Comparison of ENCODE assay signal across 7 mouse cellular contexts in the genomic region with DNA sequence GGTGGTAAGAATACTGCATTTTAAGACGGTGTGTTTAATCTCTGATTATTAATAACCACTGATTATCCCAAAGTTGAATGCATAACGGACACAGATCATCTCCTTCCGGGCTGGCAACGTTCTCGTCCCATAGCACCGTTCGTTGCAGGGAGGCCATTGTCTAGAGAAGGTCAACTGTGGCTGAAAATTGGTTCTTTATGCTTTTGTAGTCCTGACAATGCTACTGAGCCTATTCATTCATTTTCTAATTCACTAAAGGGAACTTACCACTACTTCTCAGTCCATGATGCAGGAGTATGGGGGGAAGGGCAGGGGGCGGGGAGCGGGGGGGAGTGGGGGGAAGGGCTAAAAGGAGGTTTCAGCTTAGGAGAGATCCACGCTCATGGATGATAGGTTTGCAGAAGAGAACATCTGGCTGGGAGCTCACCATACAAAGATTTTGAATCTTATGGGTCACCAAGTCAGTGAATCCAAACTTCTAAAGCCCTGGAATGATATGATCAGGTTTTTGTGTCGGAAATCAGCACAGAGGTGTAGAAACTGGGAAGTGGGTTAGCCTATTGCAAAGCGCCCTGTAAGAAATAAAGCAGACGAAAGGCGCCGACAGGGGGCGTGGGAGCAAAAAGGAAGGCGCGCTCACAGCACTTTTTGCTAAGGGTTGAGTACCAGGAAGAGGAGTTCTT. TPM values are rescaled to one million over a fixed set of nuclear protein-coding genes. Genes with fewer than 3 reads are reported as not detected.
DNase-seq lines count a peak whose midpoint lies in the region; ATAC-seq lines count a peak whose summit lies in the region.

No protein-coding gene starts in this region.

- H3K4me2 ChIP-seq in embryonic facial prominence, embryonic 11.5 days (ENCODE audit: low read depth, low read length): peak overlapping the region; percentile 70
- H3K4me2 ChIP-seq in limb, embryonic 11.5 days (ENCODE audit: low read depth, severe bottlenecking): peak overlapping the region; percentile 60
- peak overlapping the region; percentile 62 for H3K4me2 ChIP-seq in midbrain, embryonic 14.5 days (ENCODE audit: low read length)

- H3K4me3 ChIP-seq in embryonic facial prominence, embryonic 11.5 days (ENCODE audit: low read depth, low read length): peak overlapping the region; percentile 61
- peak overlapping the region; percentile 78 for H3K4me3 ChIP-seq in limb, embryonic 11.5 days (ENCODE audit: low read depth, low read length)
- peak overlapping the region; percentile 79 for H3K4me3 ChIP-seq in midbrain, embryonic 14.5 days (replicated peaks; ENCODE audit: low read depth, low read length)

- no peaks in the 10 kb centered on the region for H3K9me3 ChIP-seq in embryonic facial prominence, embryonic 11.5 days (replicated peaks; ENCODE audit: control insufficient read depth, low read length)
- no peaks in the 10 kb centered on the region for H3K9me3 ChIP-seq in limb, embryonic 11.5 days (ENCODE audit: control insufficient read depth, low read length)
- H3K9me3 ChIP-seq in midbrain, embryonic 14.5 days (ENCODE audit: control insufficient read depth, low read length): no peaks in the 10 kb centered on the region

- ATAC-seq in embryonic facial prominence, embryonic 11.5 days (replicated peaks; ENCODE audit: insufficient number of reproducible peaks, low FRiP score, low TSS enrichment, low read depth): peak; percentile 72
- peak; percentile 41; the same call in 1 of the 2 replicates for ATAC-seq in limb, embryonic 11.5 days (ENCODE audit: insufficient number of reproducible peaks, low FRiP score, low TSS enrichment, low read depth)
- peak; percentile 73 for ATAC-seq in midbrain, embryonic 14.5 days (ENCODE audit: low FRiP score, low TSS enrichment)

- H3K36me3 ChIP-seq in embryonic facial prominence, embryonic 11.5 days (replicated peaks; ENCODE audit: control insufficient read depth, insufficient read depth, low read depth, low read length): no peaks in the 10 kb centered on the region
- peaks cover 2% of the 10 kb centered on the region; the same call in 1 of the 2 replicates for H3K36me3 ChIP-seq in limb, embryonic 11.5 days (ENCODE audit: control insufficient read depth, insufficient read depth, low read length)
- peaks cover 7% of the 10 kb centered on the region; the same call in 1 of the 2 replicates for H3K36me3 ChIP-seq in midbrain, embryonic 14.5 days (ENCODE audit: control insufficient read depth, insufficient read depth, low read length)

- no peak overlapping the region; the same call in 1 of the 2 replicates for H3K27ac ChIP-seq in embryonic facial prominence, embryonic 11.5 days (replicated peaks; ENCODE audit: low read depth, low read length)
- no peak overlapping the region for H3K27ac ChIP-seq in limb, embryonic 11.5 days (replicated peaks; ENCODE audit: low read depth, low read length)
- H3K27ac ChIP-seq in midbrain, embryonic 14.5 days (replicated peaks; ENCODE audit: low read depth, low read length): peak overlapping the region; percentile 62

- WGBS in embryonic facial prominence, embryonic 11.5 days: 1% methylated on average over 18 of the region's 18 CpGs
- whole genome bisulfite sequencing in limb, embryonic 11.5 days: under 1% methylated on average over 18 of the region's 18 CpGs
- WGBS in midbrain, embryonic 14.5 days: 1% methylated on average over 18 of the region's 18 CpGs

- peak overlapping the region; percentile 47 for H3K9ac ChIP-seq in embryonic facial prominence, embryonic 11.5 days (replicated peaks; ENCODE audit: low read length)
- H3K9ac ChIP-seq in limb, embryonic 11.5 days (ENCODE audit: low read length): peak overlapping the region; percentile 43
- peak overlapping the region; percentile 84 for H3K9ac ChIP-seq in midbrain, embryonic 14.5 days (replicated peaks; ENCODE audit: low read length)

- no peaks in the 10 kb centered on the region; the same call in 1 of the 2 replicates for H3K4me1 ChIP-seq in embryonic facial prominence, embryonic 11.5 days (ENCODE audit: control insufficient read depth, insufficient read depth, low read length)
- H3K4me1 ChIP-seq in limb, embryonic 11.5 days (ENCODE audit: control insufficient read depth, insufficient read depth, low read length): 0 out of 2 replicates have a peak, but pooled peaks cover 3% of the 10 kb centered on the region
- H3K4me1 ChIP-seq in midbrain, embryonic 14.5 days (ENCODE audit: control insufficient read depth, insufficient read depth, low read length): peaks cover 16% of the 10 kb centered on the region

- DNase-seq in adrenal gland, postnatal 14 days: peak; percentile 92
- DNase-seq in embryonic facial prominence, embryonic 11.5 days (ENCODE audit: low spot score): peak; percentile 96
- DNase-seq in heart, adult 11 months: peak; percentile 98
- peak; percentile 90 for DNase-seq in kidney, adult 18-20 months
- DNase-seq in limb, embryonic 11.5 days (ENCODE audit: low spot score): peak; percentile 96
- DNase-seq in midbrain, embryonic 14.5 days: peak; percentile 97
- DNase-seq in spleen, adult 18-20 months: peak; percentile 81 to 95

- H3K27me3 ChIP-seq in embryonic facial prominence, embryonic 11.5 days (ENCODE audit: control insufficient read depth, insufficient read depth, low read length): no peaks in the 10 kb centered on the region
- H3K27me3 ChIP-seq in limb, embryonic 11.5 days (ENCODE audit: control insufficient read depth, insufficient read depth, low read length): no peaks in the 10 kb centered on the region
- no peaks in the 10 kb centered on the region for H3K27me3 ChIP-seq in midbrain, embryonic 14.5 days (ENCODE audit: control insufficient read depth, insufficient read depth, low read length)

RNA-seq across cellular contexts. Expression of a gene that starts 0.7 kb away (rescaled TPM):
- 17.7 and 21.4 TPM in 2 replicates for total RNA-seq in adrenal gland, postnatal 14 days (2021)
- polyA plus RNA-seq in embryonic facial prominence, embryonic 11.5 days (2014; fragmentation: Nextera tagmentation; extraction: Ambion mirVana): 56.0 and 59.7 TPM in 2 replicates
- polyA plus RNA-seq in limb, embryonic 11.5 days (2014; fragmentation: Nextera tagmentation; extraction: Ambion mirVana): 71.1 and 72.8 TPM in 2 replicates
- polyA plus RNA-seq in midbrain, embryonic 14.5 days (2014; fragmentation: Nextera tagmentation; extraction: Ambion mirVana): 45.2 and 57.8 TPM in 2 replicates

RNA-seq across cellular contexts. Expression of a gene that starts 23.0 kb away (rescaled TPM):
- total RNA-seq in adrenal gland, postnatal 14 days (2021): 5.4 and 5.8 TPM in 2 replicates
- polyA plus RNA-seq in embryonic facial prominence, embryonic 11.5 days (2014; fragmentation: Nextera tagmentation; extraction: Ambion mirVana): 10.3 and 11.2 TPM in 2 replicates
- 10.6 and 11.0 TPM in 2 replicates for polyA plus RNA-seq in limb, embryonic 11.5 days (2014; fragmentation: Nextera tagmentation; extraction: Ambion mirVana)
- polyA plus RNA-seq in midbrain, embryonic 14.5 days (2014; fragmentation: Nextera tagmentation; extraction: Ambion mirVana): 12.5 and 13.7 TPM in 2 replicates

RNA-seq across cellular contexts. Expression of a gene that starts 23.2 kb away (rescaled TPM):
- 19.5 and 35.1 TPM in 2 replicates for total RNA-seq in adrenal gland, postnatal 14 days (2021)
- polyA plus RNA-seq in embryonic facial prominence, embryonic 11.5 days (2014; fragmentation: Nextera tagmentation; extraction: Ambion mirVana): 6.1 and 7.9 TPM in 2 replicates
- polyA plus RNA-seq in limb, embryonic 11.5 days (2014; fragmentation: Nextera tagmentation; extraction: Ambion mirVana): 3.7 and 3.9 TPM in 2 replicates
- 5.4 and 9.2 TPM in 2 replicates for polyA plus RNA-seq in midbrain, embryonic 14.5 days (2014; fragmentation: Nextera tagmentation; extraction: Ambion mirVana)
